Mouse (Mus musculus): ENCODE measurements around the gene H2al1k.
"Not testable (repeated sequence)": the region's sequence is repeated elsewhere in the genome, so short reads cannot be mapped to it uniquely, and the experiment has no call there.

H2al1k gene

GRCm38 (mm10) chrX:9350327-9350726, at the start of gene H2al1k:
TSS of gene H2al1k (plus strand) at chrX:9350627.
- not testable (repeated sequence) for H3K36me3 ChIP-seq (ENCODE audit: insufficient read depth, low read length); H3K27me3 ChIP-seq (ENCODE audit: insufficient read depth, low read length); H3K4me1 ChIP-seq (replicated peaks; ENCODE audit: low read depth, low read length); H3K4me3 ChIP-seq (replicated peaks; ENCODE audit: low read length); H3K9me3 ChIP-seq (ENCODE audit: low read length)

GRCm38 (mm10) chrX:9302791-9303190, 47.6 kb upstream of the H2al1k start:
- no peaks in the 10 kb centered on the region for H3K27me3 ChIP-seq (ENCODE audit: insufficient read depth, low read length)
- no peaks in the 10 kb centered on the region for H3K36me3 ChIP-seq (ENCODE audit: insufficient read depth, low read length)
- no peaks in the 10 kb centered on the region for H3K4me1 ChIP-seq (replicated peaks; ENCODE audit: low read depth, low read length)
- H3K9me3 ChIP-seq (ENCODE audit: low read length) = no peaks in the 10 kb centered on the region
- no peak overlapping the region for H3K4me3 ChIP-seq (replicated peaks; ENCODE audit: low read length)
- TF ChIP-seq POU5F1 (IDR thresholded peaks at IDR 0.05; ENCODE audit: borderline replicate concordance, low read length) (no peak), NANOG (IDR thresholded peaks at IDR 0.05; ENCODE audit: borderline replicate concordance, low read length) (no peak), CTCF (conservative IDR thresholded peaks at IDR 0.05; ENCODE audit: low read length) (no peak)

GRCm38 (mm10) chrX:9303455-9303854, 47.0 kb upstream of the H2al1k start:
- H3K36me3 ChIP-seq (ENCODE audit: insufficient read depth, low read length) = no peaks in the 10 kb centered on the region
- no peaks in the 10 kb centered on the region for H3K4me1 ChIP-seq (replicated peaks; ENCODE audit: low read depth, low read length)
- TF ChIP-seq CTCF (conservative IDR thresholded peaks at IDR 0.05; ENCODE audit: low read length) (no peak), NANOG (IDR thresholded peaks at IDR 0.05; ENCODE audit: borderline replicate concordance, low read length) (no peak), POU5F1 (IDR thresholded peaks at IDR 0.05; ENCODE audit: borderline replicate concordance, low read length) (no peak)
- H3K9me3 ChIP-seq (ENCODE audit: low read length) = no peaks in the 10 kb centered on the region
- no peaks in the 10 kb centered on the region for H3K27me3 ChIP-seq (ENCODE audit: insufficient read depth, low read length)
- H3K4me3 ChIP-seq (replicated peaks; ENCODE audit: low read length) = no peak overlapping the region

GRCm38 (mm10) chrX:9316457-9316856, 34.0 kb upstream of the H2al1k start:
- not testable (repeated sequence) for H3K4me1 ChIP-seq (replicated peaks; ENCODE audit: low read depth, low read length); H3K9me3 ChIP-seq (ENCODE audit: low read length); H3K4me3 ChIP-seq (replicated peaks; ENCODE audit: low read length); H3K27me3 ChIP-seq (ENCODE audit: insufficient read depth, low read length); H3K36me3 ChIP-seq (ENCODE audit: insufficient read depth, low read length)

- not testable (repeated sequence) for H3K4me1 ChIP-seq (replicated peaks; ENCODE audit: low read depth, low read length); H3K9me3 ChIP-seq (ENCODE audit: low read length); H3K4me3 ChIP-seq (replicated peaks; ENCODE audit: low read length); H3K27me3 ChIP-seq (ENCODE audit: insufficient read depth, low read length); H3K36me3 ChIP-seq (ENCODE audit: insufficient read depth, low read length)
Observed at GRCm38 (mm10) chrX:9327954-9328353, 22.5 kb upstream of the H2al1k start.

GRCm38 (mm10) chrX:9332366-9332962, 18.0 kb upstream of the H2al1k start:
- not testable (repeated sequence) for H3K36me3 ChIP-seq (ENCODE audit: insufficient read depth, low read length); H3K4me1 ChIP-seq (replicated peaks; ENCODE audit: low read depth, low read length); H3K4me3 ChIP-seq (replicated peaks; ENCODE audit: low read length); H3K9me3 ChIP-seq (ENCODE audit: low read length); H3K27me3 ChIP-seq (ENCODE audit: insufficient read depth, low read length)

- not testable (repeated sequence) for H3K4me1 ChIP-seq (replicated peaks; ENCODE audit: low read depth, low read length); H3K36me3 ChIP-seq (ENCODE audit: insufficient read depth, low read length); H3K4me3 ChIP-seq (replicated peaks; ENCODE audit: low read length); H3K9me3 ChIP-seq (ENCODE audit: low read length); H3K27me3 ChIP-seq (ENCODE audit: insufficient read depth, low read length)
Observed at GRCm38 (mm10) chrX:9333035-9333434, 17.4 kb upstream of the H2al1k start.

GRCm38 (mm10) chrX:9334996-9335395, 15.4 kb upstream of the H2al1k start:
- H3K36me3 ChIP-seq (ENCODE audit: insufficient read depth, low read length); H3K27me3 ChIP-seq (ENCODE audit: insufficient read depth, low read length); H3K4me3 ChIP-seq (replicated peaks; ENCODE audit: low read length): not testable (repeated sequence)

GRCm38 (mm10) chrX:9374012-9374411, 23.6 kb downstream of the H2al1k start:
- not testable (repeated sequence) for H3K4me3 ChIP-seq (replicated peaks; ENCODE audit: low read length); H3K36me3 ChIP-seq (ENCODE audit: insufficient read depth, low read length); H3K4me1 ChIP-seq (replicated peaks; ENCODE audit: low read depth, low read length); H3K27me3 ChIP-seq (ENCODE audit: insufficient read depth, low read length)
- peaks cover 26% of the 10 kb centered on the region for H3K9me3 ChIP-seq (ENCODE audit: low read length)

More at GRCm38 (mm10) chrX:9334996-9335395, 15.4 kb upstream of the H2al1k start:
- H3K4me1 ChIP-seq (replicated peaks; ENCODE audit: low read depth, low read length); H3K9me3 ChIP-seq (ENCODE audit: low read length): not testable (repeated sequence)

GRCm38 (mm10) chrX:9375927-9376326, 25.5 kb downstream of the H2al1k start:
- H3K9me3 ChIP-seq (ENCODE audit: low read length) = peaks cover 30% of the 10 kb centered on the region
- H3K27me3 ChIP-seq (ENCODE audit: insufficient read depth, low read length); H3K4me3 ChIP-seq (replicated peaks; ENCODE audit: low read length); H3K4me1 ChIP-seq (replicated peaks; ENCODE audit: low read depth, low read length); H3K36me3 ChIP-seq (ENCODE audit: insufficient read depth, low read length): not testable (repeated sequence)

Measured in E14TG2a.4 (cell line).